Mouse (Mus musculus) erythroblast, embryonic 14.5 days (primary cell): ENCODE results near the gene Epas1.

Experiments
- GATA1 ChIP-seq: IDR thresholded peaks from 2 replicates; pipeline ENCODE4 v1.6.1; 2012; ENCODE audit warnings: low read length, inconsistent platforms, mixed read lengths
- TAL1 ChIP-seq: IDR thresholded peaks from 3 replicates; pipeline ENCODE4 v1.6.1; 2012; ENCODE audit warnings: low read length, inconsistent platforms, mixed read lengths

GRCm38 (mm10) chr17:86712601-86713000 is 40.9 kb upstream of the Epas1 start:
- TF ChIP-seq GATA1 (no peak), TAL1 (no peak)
